Mouse (Mus musculus) cerebellum, adult (tissue): ENCODE results near the gene Cpm.

ENCODE experiments used
- ATAC-seq: cut with Nextera tagmentation; 2 replicates; pipeline ENCODE4 v1.9.2; 2017; ENCODE audit warnings: mild to moderate bottlenecking, moderate library complexity, mixed read lengths; ENCODE audit not compliant: insufficient number of reproducible peaks, low FRiP score, low TSS enrichment

Cpm gene

GRCm38 (mm10) chr10:117682858-117683733 lies 53.8 kb downstream of the Cpm start:
- no peak for ATAC-seq

- no peak for ATAC-seq
Measured at GRCm38 (mm10) chr10:117683734-117684037, 54.4 kb downstream of the Cpm start.

- ATAC-seq = no peak
Measured at GRCm38 (mm10) chr10:117684298-117685170, 55.2 kb downstream of the Cpm start.

- ATAC-seq = no peak
Measured at GRCm38 (mm10) chr10:117685171-117685848, 56.0 kb downstream of the Cpm start.

DNA sequence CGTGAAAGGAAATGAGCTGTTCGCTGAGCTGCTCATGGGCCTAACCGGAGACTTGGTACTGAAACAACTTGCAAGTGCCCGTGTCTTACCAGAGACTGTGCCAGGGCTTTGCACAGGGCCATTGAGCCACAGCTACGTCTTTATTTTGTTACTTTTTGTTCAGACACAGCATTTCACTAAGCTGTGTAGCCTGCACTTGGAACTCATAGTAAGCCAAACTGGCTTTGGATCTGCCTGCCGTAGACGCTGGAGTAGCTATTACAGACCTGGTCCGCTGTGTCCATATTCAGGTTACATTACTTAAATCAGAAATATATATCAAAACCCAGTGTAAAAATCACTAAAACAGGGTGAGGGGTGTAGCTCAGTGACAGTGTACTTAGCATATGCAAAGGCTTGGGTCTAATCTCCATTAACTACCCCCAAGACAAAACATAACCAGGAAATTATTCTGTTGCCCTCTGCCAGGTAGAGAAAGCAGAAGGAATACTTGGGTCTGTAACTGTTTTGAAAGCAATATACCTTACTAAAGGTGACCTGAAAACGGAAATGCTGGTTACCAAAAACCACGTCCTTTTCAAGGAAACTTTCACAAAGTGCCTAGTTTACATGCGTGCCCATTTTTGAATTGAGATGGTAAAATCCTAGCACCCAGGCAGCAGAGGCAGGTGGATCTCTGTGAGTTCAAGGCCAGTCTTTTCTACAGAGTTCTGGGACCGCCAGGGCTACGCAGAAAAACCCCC lies 56.7 kb downstream of the Cpm start:
- ATAC-seq = no peak

- no peak for ATAC-seq
Measured at GRCm38 (mm10) chr10:117687018-117687417, 57.7 kb downstream of the Cpm start.

- no peak for ATAC-seq
Measured at GRCm38 (mm10) chr10:117687577-117687976, 58.3 kb downstream of the Cpm start.

DNA sequence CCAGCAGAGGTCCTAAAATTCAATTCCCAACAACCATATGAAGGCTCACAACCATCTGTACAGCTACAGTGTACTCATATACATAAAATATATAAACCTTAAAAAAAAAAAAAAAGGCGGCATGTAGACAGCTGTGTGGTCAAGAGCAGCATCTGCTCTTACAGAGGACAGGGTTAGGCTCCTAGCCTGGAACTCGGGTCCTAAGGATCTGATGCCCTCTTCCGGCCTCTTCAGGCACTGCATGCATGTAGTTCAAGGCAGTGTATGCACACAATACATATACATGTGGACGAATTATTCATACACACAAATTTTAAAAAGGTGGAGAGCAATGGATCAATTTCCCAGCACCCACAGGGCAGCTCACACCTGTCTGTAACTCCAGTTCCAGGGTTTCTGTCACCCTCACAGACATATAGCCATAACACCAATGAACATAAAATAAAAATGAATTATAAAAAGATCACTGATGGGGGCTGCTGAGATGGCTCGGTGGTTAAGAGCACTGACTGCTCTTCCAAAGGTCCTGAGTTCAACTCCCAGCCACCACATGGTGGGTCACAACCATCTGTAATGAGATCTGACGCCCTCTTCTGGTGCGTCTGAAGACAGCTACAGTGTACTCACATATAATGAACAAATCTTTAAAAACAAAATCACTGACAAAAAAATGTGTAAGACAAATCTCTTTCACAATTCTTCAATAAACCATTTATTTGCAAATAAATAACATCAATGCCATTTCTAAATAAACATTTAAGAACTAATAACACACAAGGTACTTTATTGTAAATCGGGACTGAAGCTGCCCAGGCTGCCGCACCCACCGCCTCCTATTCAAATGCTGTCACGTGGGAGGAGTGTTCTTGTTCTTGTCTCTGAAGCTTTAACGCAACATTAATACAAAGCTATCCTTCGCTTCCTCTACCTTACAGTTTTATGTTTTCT lies 59.2 kb downstream of the Cpm start:
- no peak for ATAC-seq

DNA sequence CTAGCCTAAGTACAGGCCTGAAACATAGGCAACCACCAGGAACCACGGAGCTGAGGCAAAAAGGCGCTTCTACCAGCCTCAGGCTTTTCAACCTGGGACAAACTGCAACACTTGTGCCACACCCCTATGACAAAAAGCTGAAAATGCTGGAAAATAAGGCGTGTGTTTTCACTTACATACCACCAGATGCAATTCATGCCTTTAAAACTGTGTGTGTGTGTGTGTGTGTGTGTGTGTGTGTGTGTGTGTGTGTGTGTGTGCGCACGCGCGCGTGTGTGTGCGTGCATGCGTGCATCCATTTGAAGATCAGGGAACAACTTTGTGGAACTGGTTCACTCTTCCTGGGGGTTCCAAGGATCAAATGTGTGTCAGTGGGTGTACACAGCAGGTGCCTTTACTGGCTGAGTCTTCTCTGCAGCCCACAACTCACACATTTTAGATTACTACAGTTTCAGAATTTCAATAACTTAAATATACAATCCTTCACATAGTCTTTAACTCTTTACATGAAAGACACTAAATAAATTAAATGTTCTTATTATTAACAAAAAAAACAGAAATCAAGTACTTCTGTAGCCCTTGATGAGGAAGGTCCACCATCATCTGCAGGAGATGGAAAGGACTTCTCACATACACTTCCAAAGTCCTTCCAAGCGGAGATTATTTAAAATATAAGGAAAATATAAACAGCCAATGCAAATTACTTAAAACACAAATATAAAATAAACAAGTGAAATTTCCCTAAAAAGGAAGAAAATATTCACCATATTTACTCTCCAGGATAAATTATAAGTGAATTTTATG lies 60.2 kb downstream of the Cpm start:
- no peak for ATAC-seq

GRCm38 (mm10) chr10:117690101-117690352 lies 60.7 kb downstream of the Cpm start:
- ATAC-seq = no peak

- no peak for ATAC-seq
Measured at GRCm38 (mm10) chr10:117690770-117691296, 61.5 kb downstream of the Cpm start.

- no peak for ATAC-seq
Measured at GRCm38 (mm10) chr10:117691389-117691968, 62.2 kb downstream of the Cpm start.

DNA sequence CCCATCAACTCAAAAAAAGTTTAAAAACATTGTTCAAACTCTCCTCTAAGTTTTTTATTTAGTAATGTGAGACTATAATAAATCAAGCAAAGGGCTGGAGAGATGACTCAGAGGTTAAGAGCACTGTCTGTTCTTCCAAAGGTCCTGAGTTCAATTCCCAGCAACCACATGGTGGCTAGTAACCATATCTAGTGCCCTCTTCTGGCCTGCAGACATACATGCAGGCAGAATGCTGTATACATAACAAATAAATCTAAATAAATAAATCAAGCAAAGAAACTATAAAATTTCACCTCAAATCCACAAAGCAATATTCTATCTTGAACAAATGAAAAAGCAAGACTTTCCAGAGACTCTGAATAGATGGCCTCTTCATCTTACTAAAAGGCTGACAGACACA lies 62.9 kb downstream of the Cpm start:
- ATAC-seq = no peak

- ATAC-seq = no peak
Measured at GRCm38 (mm10) chr10:117692953-117693352, 63.7 kb downstream of the Cpm start.

GRCm38 (mm10) chr10:117694255-117694953 lies 65.1 kb downstream of the Cpm start:
- ATAC-seq = no peak

GRCm38 (mm10) chr10:117695027-117695426 lies 65.7 kb downstream of the Cpm start:
- ATAC-seq = no peak

- ATAC-seq = no peak
Measured at GRCm38 (mm10) chr10:117695605-117696004, 66.3 kb downstream of the Cpm start.
